Mouse (Mus musculus): ENCODE results near the gene Baiap2. TPM values are rescaled to one million over a fixed set of nuclear protein-coding genes. Genes with fewer than 3 reads are reported as not detected.

Gene Baiap2
- 10.1 and 10.2 TPM in 2 replicates for polyA plus RNA-seq (2016; fragmentation: Nextera tagmentation; extraction: Ambion mirVana)

- Histone ChIP-seq H3K9me3 (no peaks in the 10 kb centered on the region), H3K4me1 (peaks cover 38% of the 10 kb centered on the region), H3K4me2 (replicated peaks) (peak within 1 kb of the TSS; percentile 93), H3K4me3 (peak within 1 kb of the TSS; percentile 54), H3K27ac (replicated peaks) (peak within 1 kb of the TSS; percentile 30), H3K9ac (replicated peaks) (peak within 1 kb of the TSS; percentile 68), H3K36me3 (no peaks in the 10 kb centered on the region), H3K27me3 (peaks cover 49% of the 10 kb centered on the region)
- under 1% methylated on average over 61 of the region's 79 CpGs for WGBS
- peak; percentile 97 for ATAC-seq (ENCODE audit: low FRiP score, low read depth)
Observed at GRCm38 (mm10) chr11:119942727-119943427, at the start of gene Baiap2. Gene Baiap2 (plus strand): TSS chr11:119942763.

- H3K4me3 ChIP-seq: no peak overlapping the region
- ATAC-seq (ENCODE audit: low FRiP score, low read depth): no peak
- peak overlapping the region; percentile 52 for H3K27ac ChIP-seq (replicated peaks)
- no peak overlapping the region; the same call in 1 of the 2 replicates for H3K9ac ChIP-seq (replicated peaks)
- WGBS: 79% methylated on average over 10 of the region's 10 CpGs
- H3K36me3 ChIP-seq: peaks cover 72% of the 10 kb centered on the region
- no peaks in the 10 kb centered on the region for H3K9me3 ChIP-seq
- H3K4me1 ChIP-seq: peaks cover 10% of the 10 kb centered on the region; the same call in 1 of the 2 replicates
- H3K27me3 ChIP-seq: no peaks in the 10 kb centered on the region
- H3K4me2 ChIP-seq (replicated peaks): no peak overlapping the region
Observed at GRCm38 (mm10) chr11:119893667-119894236, 48.8 kb upstream of the Baiap2 start.

DNA sequence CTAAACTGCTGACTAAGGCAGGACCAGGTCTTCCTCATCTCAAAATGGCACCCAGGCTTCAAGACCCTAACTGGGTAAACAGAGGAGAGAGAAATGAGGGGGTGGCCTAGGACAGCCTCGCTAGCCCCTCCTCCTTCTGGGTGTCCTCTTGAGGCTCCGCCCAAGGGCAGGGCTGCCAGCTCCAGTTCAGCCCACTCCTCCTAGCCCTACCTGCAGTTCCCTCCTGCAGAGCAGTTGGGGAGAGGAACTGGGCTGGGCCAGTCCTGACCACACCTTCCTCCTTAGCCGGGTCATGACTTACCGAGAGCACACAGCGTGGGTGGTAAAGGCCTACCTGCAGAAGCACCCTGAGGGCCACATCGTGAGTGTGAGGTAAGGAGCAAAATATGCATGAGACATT, 47.9 kb upstream of the Baiap2 start:
- WGBS: 74% methylated on average over 6 of the region's 6 CpGs
- Histone ChIP-seq H3K36me3 (peaks cover 67% of the 10 kb centered on the region), H3K27ac (replicated peaks) (peak overlapping the region; percentile 52; the same call in 1 of the 2 replicates), H3K9me3 (no peaks in the 10 kb centered on the region), H3K4me2 (replicated peaks) (no peak overlapping the region), H3K4me3 (no peak overlapping the region), H3K4me1 (peaks cover 10% of the 10 kb centered on the region; the same call in 1 of the 2 replicates), H3K9ac (replicated peaks) (no peak overlapping the region), H3K27me3 (no peaks in the 10 kb centered on the region)
- no peak for ATAC-seq (ENCODE audit: low FRiP score, low read depth)

- no peak for ATAC-seq (ENCODE audit: low FRiP score, low read depth)
- H3K4me2 ChIP-seq (replicated peaks): no peak overlapping the region
- no peak overlapping the region for H3K9ac ChIP-seq (replicated peaks)
- no peak overlapping the region for H3K4me3 ChIP-seq
- H3K27ac ChIP-seq (replicated peaks): 0 out of 2 replicates have a peak overlapping the region, but pooled peaks have one; percentile 39
- H3K27me3 ChIP-seq: no peaks in the 10 kb centered on the region
- peaks cover 54% of the 10 kb centered on the region for H3K36me3 ChIP-seq
- 85% methylated on average over 9 of the region's 9 CpGs for WGBS
- peaks cover 10% of the 10 kb centered on the region; the same call in 1 of the 2 replicates for H3K4me1 ChIP-seq
- H3K9me3 ChIP-seq: no peaks in the 10 kb centered on the region
Observed at GRCm38 (mm10) chr11:119897041-119897440, 45.5 kb upstream of the Baiap2 start.

- Histone ChIP-seq H3K27ac (replicated peaks) (no peak overlapping the region), H3K36me3 (peaks cover 45% of the 10 kb centered on the region), H3K4me3 (no peak overlapping the region), H3K9me3 (no peaks in the 10 kb centered on the region), H3K9ac (replicated peaks) (no peak overlapping the region), H3K4me1 (peaks cover 9% of the 10 kb centered on the region; the same call in 1 of the 2 replicates), H3K27me3 (no peaks in the 10 kb centered on the region), H3K4me2 (replicated peaks) (no peak overlapping the region)
- 84% methylated on average over 11 of the region's 11 CpGs for WGBS
- ATAC-seq (ENCODE audit: low FRiP score, low read depth): no peak
Observed at GRCm38 (mm10) chr11:119898976-119899375, 43.6 kb upstream of the Baiap2 start.

DNA sequence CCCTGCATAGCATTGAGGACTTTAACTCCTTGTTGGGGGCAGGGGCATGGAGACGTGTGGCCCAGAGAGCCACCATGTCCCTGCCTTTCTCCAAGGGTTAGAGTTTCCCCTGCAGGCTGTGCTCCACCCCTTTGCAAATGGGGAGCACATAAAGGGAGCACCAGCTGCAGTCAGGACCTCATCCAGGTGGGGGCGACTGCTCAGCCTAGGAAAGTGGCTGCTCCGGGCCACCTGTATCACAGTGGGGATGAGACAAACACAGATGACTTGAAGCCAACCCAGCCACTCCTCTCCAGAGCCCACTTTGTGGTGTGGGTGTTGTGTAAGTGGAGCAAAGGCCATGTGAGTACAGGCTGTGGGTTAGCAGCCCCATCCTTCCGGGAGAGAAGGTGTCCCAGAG, 41.4 kb upstream of the Baiap2 start:
- no peaks in the 10 kb centered on the region for H3K9me3 ChIP-seq
- no peak overlapping the region for H3K27ac ChIP-seq (replicated peaks)
- H3K4me2 ChIP-seq (replicated peaks): no peak overlapping the region
- peaks cover 4% of the 10 kb centered on the region for H3K27me3 ChIP-seq
- WGBS: 66% methylated on average over 4 of the region's 4 CpGs
- peaks cover 31% of the 10 kb centered on the region for H3K36me3 ChIP-seq
- H3K4me3 ChIP-seq: no peak overlapping the region
- no peak for ATAC-seq (ENCODE audit: low FRiP score, low read depth)
- H3K9ac ChIP-seq (replicated peaks): no peak overlapping the region
- H3K4me1 ChIP-seq: peaks cover 8% of the 10 kb centered on the region; the same call in 1 of the 2 replicates

- Histone ChIP-seq H3K4me1 (peaks cover 3% of the 10 kb centered on the region; the same call in 1 of the 2 replicates), H3K36me3 (peaks cover 20% of the 10 kb centered on the region), H3K27ac (replicated peaks) (no peak overlapping the region), H3K9me3 (no peaks in the 10 kb centered on the region), H3K4me3 (no peak overlapping the region), H3K9ac (replicated peaks) (no peak overlapping the region), H3K4me2 (replicated peaks) (no peak overlapping the region), H3K27me3 (peaks cover 12% of the 10 kb centered on the region)
- ATAC-seq (ENCODE audit: low FRiP score, low read depth): no peak
- WGBS: 79% methylated on average over 4 of the region's 4 CpGs
Observed at GRCm38 (mm10) chr11:119902891-119903290, 39.7 kb upstream of the Baiap2 start.

- Histone ChIP-seq H3K4me1 (peaks cover 6% of the 10 kb centered on the region; the same call in 1 of the 2 replicates), H3K36me3 (0 out of 2 replicates have a peak, but pooled peaks cover 6% of the 10 kb centered on the region), H3K4me3 (no peak overlapping the region), H3K9me3 (no peaks in the 10 kb centered on the region), H3K4me2 (replicated peaks) (no peak overlapping the region), H3K27me3 (peaks cover 16% of the 10 kb centered on the region), H3K27ac (replicated peaks) (no peak overlapping the region), H3K9ac (replicated peaks) (no peak overlapping the region)
- WGBS: 50% methylated on average over 5 of the region's 5 CpGs
- peak; percentile 49; the same call in 1 of the 2 replicates for ATAC-seq (ENCODE audit: low FRiP score, low read depth)
Observed at GRCm38 (mm10) chr11:119904621-119905286, 37.8 kb upstream of the Baiap2 start.

- 87% methylated on average over 5 of the region's 5 CpGs for WGBS
- H3K27me3 ChIP-seq: peaks cover 16% of the 10 kb centered on the region
- no peak for ATAC-seq (ENCODE audit: low FRiP score, low read depth)
- no peak overlapping the region for H3K4me2 ChIP-seq (replicated peaks)
- H3K4me1 ChIP-seq: peaks cover 8% of the 10 kb centered on the region; the same call in 1 of the 2 replicates
- H3K36me3 ChIP-seq: no peaks in the 10 kb centered on the region
- no peak overlapping the region for H3K27ac ChIP-seq (replicated peaks)
- no peaks in the 10 kb centered on the region for H3K9me3 ChIP-seq
- H3K9ac ChIP-seq (replicated peaks): no peak overlapping the region
- no peak overlapping the region for H3K4me3 ChIP-seq
Observed at GRCm38 (mm10) chr11:119905794-119906193, 36.8 kb upstream of the Baiap2 start.

GRCm38 (mm10) chr11:119907006-119907650, 35.4 kb upstream of the Baiap2 start:
- ATAC-seq (ENCODE audit: low FRiP score, low read depth): no peak
- H3K9ac ChIP-seq (replicated peaks): no peak overlapping the region

DNA sequence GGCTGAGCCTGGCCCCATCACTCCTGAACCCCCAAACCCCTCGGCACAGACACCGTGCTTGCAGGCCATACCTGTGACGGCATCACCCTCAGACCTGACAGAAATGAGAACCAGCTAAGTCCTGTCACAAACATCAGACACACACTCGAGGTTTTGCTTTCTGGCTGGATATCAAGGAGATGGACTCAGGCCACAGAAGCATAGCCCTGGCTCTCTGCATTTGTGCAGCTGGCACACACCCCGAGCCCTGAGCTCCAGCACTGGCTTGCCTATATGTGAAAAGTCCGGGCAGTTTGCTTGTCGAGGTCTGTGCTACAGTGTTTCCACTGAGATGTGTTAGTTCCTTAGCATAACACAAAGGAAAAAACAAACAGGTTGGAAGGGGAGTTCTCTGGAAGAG, 34.9 kb upstream of the Baiap2 start:
- H3K36me3 ChIP-seq: no peaks in the 10 kb centered on the region
- no peaks in the 10 kb centered on the region for H3K9me3 ChIP-seq
- no peak for ATAC-seq (ENCODE audit: low FRiP score, low read depth)
- 40% methylated on average over 7 of the region's 7 CpGs for WGBS
- H3K4me3 ChIP-seq: no peak overlapping the region
- H3K9ac ChIP-seq (replicated peaks): no peak overlapping the region
- no peak overlapping the region for H3K4me2 ChIP-seq (replicated peaks)
- no peak overlapping the region for H3K27ac ChIP-seq (replicated peaks)
- peaks cover 16% of the 10 kb centered on the region for H3K27me3 ChIP-seq
- H3K4me1 ChIP-seq: peaks cover 12% of the 10 kb centered on the region

More at GRCm38 (mm10) chr11:119907006-119907650, 35.4 kb upstream of the Baiap2 start:
- 25% methylated on average over 7 of the region's 7 CpGs for WGBS
- Histone ChIP-seq H3K4me3 (no peak overlapping the region), H3K36me3 (no peaks in the 10 kb centered on the region), H3K4me2 (replicated peaks) (no peak overlapping the region), H3K27me3 (peaks cover 16% of the 10 kb centered on the region), H3K27ac (replicated peaks) (no peak overlapping the region), H3K4me1 (peaks cover 8% of the 10 kb centered on the region; the same call in 1 of the 2 replicates), H3K9me3 (no peaks in the 10 kb centered on the region)

Data from midbrain, embryonic 12.5 days (tissue).